Mouse (Mus musculus) lung, postnatal 10 days (tissue): ENCODE measurements around the gene Coq8b.

ENCODE experiments used
- DNase-seq: peaks from one replicate; pipeline ENCODE4 v3.0.0; 2021

The Coq8b gene

DNA sequence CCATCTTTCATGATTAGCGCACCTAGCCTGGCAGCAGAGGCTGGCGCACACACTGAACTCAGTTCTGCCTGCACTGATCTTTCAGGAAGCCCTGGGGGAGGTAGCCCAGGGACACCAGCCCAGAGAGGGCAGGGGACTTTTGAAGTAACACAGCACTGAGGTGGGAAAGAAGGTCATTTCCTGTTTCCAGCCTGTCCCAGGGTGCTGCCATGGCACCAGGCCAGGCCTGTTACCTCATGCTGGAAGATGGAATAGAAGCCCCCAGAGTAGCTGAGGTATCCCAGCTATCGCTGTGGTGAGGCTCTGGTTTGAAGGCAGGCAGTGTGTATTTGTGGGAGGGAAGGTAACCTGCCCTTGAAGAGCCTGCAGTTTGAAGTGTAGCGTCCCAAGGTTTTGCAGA is 42.1 kb downstream of the Coq8b start:
- DNase-seq, result no peak

DNA sequence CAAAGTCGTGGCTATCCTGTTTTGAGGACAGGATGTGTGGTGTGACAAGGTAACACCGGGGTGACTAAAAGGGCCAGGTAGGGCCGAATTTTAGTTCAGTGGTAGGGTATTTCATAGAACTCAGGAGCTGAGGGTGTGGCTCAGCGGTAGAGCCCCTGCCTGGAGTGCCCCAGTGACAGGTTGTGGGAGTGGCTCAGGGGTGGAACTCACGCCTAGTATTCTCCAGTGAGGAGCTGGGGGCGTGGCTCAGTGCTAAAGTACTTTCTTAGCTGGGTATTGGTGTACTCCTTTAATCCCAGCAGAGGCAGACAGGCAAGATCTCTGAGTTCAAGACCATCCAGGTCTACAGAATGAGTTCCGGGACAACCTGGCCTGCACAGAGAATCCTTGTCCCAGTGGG is 43.2 kb downstream of the Coq8b start:
- DNase-seq, result no peak

- DNase-seq, result no peak
These were observed 44.4 kb downstream of the Coq8b start for GRCm38 (mm10) chr7:27277191-27277590.

- DNase-seq, result no peak
These were observed 48.9 kb downstream of the Coq8b start for GRCm38 (mm10) chr7:27281717-27282116.

DNA sequence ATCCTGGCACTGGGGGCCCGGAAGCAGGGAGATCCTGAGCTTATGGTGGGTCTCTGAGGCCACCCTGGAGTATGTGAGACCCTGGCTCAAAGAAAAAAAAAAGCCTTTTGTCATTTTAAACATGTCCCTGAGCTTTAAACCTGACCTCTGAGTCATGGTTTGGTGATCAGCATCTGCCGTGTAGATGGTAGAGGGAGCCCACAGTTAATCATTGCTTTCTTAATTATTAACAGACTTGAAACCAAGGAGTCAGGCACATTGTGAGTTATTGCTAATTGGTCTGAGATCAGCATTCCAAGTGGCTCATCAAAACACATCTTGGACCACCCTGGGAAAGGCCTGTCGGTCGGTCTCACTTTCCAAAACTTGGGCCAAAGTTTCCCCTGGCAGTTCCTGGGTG is 49.4 kb downstream of the Coq8b start:
- no peak for DNase-seq

- peak; percentile 69 for DNase-seq
These were observed 52.3 kb downstream of the Coq8b start for GRCm38 (mm10) chr7:27284865-27285697.

GRCm38 (mm10) chr7:27285698-27286066 is 52.9 kb downstream of the Coq8b start:
- DNase-seq, result peak; percentile 84

DNA sequence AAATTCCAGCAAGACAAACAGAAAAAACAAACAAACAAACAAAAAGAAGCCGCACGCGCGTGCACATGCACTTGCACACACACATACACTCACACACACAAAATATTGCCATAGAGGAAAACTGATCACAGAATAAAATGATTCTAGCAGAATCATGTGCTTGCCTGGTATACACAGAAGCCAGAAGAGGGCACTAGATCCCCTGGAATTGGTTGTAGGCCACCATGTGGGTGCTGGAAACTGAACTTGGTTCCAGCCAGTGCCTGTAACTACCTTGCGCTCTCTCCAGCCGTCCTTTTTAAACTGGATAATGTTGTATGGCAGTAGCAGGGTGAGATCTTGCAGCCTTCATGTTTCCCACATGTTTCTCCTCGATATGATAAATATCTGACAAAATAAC is 55.9 kb downstream of the Coq8b start:
- no peak for DNase-seq

DNA sequence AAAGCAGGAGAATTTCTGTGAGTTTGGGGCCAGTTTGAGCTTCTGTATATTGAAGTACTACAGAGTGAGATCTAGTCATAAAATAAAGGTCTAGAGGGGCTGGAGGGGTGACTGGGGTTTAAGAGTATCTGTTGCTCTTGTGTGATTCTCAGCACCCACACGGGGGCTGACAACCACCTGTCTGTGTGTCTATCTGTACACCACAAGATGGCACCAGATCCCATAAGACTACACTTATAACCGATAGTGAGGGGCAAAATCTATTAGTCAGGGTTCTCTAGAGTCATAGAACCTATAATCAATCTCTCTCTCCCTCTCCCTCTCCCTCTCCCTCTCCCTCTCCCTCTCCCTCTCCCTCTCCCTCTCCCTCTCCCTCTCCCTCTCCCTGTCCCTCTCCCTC is 57.7 kb downstream of the Coq8b start:
- DNase-seq, result no peak

GRCm38 (mm10) chr7:27291795-27292466 is 59.1 kb downstream of the Coq8b start:
- peak; percentile 89 for DNase-seq

DNA sequence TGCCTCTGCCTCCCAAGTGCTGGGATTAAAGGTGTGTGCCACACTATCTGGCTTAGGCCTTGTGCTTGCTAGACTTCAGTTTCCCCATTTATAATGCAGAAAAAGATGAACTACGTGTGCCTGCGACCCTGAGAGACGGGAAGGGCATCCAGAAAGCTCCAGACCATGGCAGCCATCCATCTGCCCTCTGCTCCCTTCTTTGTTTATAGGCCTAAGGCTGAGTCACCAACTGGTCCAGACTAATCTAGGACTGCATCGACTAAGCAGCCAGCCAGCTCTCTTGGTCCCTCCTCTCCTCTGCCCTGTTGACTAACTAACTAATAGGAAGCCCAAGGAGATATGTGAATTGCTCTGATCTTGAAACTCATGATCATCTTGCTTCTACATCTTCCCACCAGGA is 63.1 kb downstream of the Coq8b start:
- peak; percentile 42 for DNase-seq

- no peak for DNase-seq
These were observed 63.7 kb downstream of the Coq8b start for GRCm38 (mm10) chr7:27296518-27296917.

DNA sequence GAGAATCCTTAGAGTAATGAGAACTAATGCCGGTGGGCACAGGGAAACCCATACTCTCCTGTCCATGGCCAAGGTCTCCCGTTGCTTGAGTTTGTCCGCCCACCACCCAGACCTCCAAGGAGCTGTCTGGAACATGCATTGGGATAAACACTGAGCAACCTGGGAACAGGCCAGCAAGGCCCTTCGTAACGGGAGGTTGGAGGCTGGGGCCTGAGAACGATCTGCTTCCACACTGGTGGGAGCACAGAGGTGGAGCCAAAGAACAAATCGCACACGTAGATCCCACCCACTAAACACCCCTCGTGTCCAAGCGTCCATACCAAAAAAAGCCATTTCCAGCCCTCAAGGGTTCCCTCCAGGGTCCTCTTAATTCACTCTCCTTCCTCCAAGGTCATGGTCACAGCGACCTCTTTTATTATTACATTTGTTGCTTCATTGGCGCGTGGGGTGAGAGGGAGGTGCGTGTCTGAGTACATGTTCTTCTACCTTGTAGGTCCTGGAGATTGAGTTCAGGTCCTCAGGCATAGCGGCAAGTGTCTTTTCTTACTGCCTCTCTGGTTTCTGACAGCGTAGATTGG is 65.3 kb downstream of the Coq8b start:
- no peak for DNase-seq

- DNase-seq, result no peak
These were observed 66.0 kb downstream of the Coq8b start for GRCm38 (mm10) chr7:27298816-27299215.

- DNase-seq, result no peak
These were observed 67.5 kb downstream of the Coq8b start for GRCm38 (mm10) chr7:27300351-27300750.

- no peak for DNase-seq
These were observed 68.0 kb downstream of the Coq8b start for GRCm38 (mm10) chr7:27300801-27301200.

DNA sequence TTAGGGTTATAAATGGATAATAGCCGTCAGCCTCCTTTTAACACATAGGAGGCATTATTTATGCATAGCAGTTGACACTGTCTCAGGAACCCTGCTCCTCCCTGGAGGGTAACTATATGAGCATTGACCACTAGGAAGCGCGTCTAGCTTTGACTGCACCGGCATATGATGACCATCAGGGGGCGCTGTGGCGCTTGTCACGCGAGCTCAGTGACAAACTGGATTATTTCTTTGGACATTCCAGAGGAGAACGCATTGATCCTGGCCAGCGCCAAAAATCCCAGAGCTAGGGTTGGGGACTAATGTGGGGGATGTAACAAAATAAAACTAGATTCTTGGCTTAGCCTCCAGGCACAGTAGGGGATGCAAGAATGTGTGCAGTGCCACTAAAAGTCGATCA is 69.3 kb downstream of the Coq8b start:
- DNase-seq, result peak; percentile 87

- DNase-seq, result no peak
These were observed 72.4 kb downstream of the Coq8b start for GRCm38 (mm10) chr7:27305091-27305730.

- peak; percentile 55 for DNase-seq
These were observed 73.6 kb downstream of the Coq8b start for GRCm38 (mm10) chr7:27306161-27307160.

GRCm38 (mm10) chr7:27307551-27307950 is 74.7 kb downstream of the Coq8b start:
- DNase-seq, result no peak
